Mouse (Mus musculus) ovary, postnatal 10 days (tissue): ENCODE results near the gene Mthfr.
"Not testable (repeated sequence)": the region's sequence is repeated elsewhere in the genome, so short reads cannot be mapped to it uniquely, and the experiment has no call there.

Experiments
- DNase-seq: peaks from one replicate; pipeline ENCODE4 v3.0.0; 2022; ENCODE audit warnings: low spot score

The Mthfr gene

GRCm38 (mm10) chr4:148040029-148040830 is 1.4 kb downstream of the Mthfr start:
- no peak for DNase-seq

GRCm38 (mm10) chr4:148040933-148041610 is 2.2 kb downstream of the Mthfr start:
- DNase-seq: peak; percentile 31

GRCm38 (mm10) chr4:148041611-148042191 is 2.8 kb downstream of the Mthfr start:
- peak; percentile 22 for DNase-seq

GRCm38 (mm10) chr4:148043327-148043726 is 4.5 kb downstream of the Mthfr start:
- DNase-seq: not testable (repeated sequence)

- DNase-seq: no peak
These were observed 5.2 kb downstream of the Mthfr start for GRCm38 (mm10) chr4:148044113-148044512.

- DNase-seq: no peak
These were observed 7.7 kb downstream of the Mthfr start for GRCm38 (mm10) chr4:148046450-148047031.

GRCm38 (mm10) chr4:148050396-148050914 is 11.6 kb downstream of the Mthfr start:
- not testable (repeated sequence) for DNase-seq

- no peak for DNase-seq
These were observed 12.3 kb downstream of the Mthfr start for GRCm38 (mm10) chr4:148051046-148051776.

- DNase-seq: no peak
These were observed 13.0 kb downstream of the Mthfr start for GRCm38 (mm10) chr4:148051886-148052285.

GRCm38 (mm10) chr4:148052976-148053375 is 14.1 kb downstream of the Mthfr start:
- DNase-seq: no peak

GRCm38 (mm10) chr4:148053417-148053920 is 14.6 kb downstream of the Mthfr start:
- no peak for DNase-seq

GRCm38 (mm10) chr4:148054961-148055695 is 16.3 kb downstream of the Mthfr start:
- no peak for DNase-seq

GRCm38 (mm10) chr4:148056246-148056645 is 17.4 kb downstream of the Mthfr start:
- DNase-seq: no peak

GRCm38 (mm10) chr4:148056801-148057200 is 17.9 kb downstream of the Mthfr start:
- DNase-seq: no peak

GRCm38 (mm10) chr4:148057661-148058209 is 18.9 kb downstream of the Mthfr start:
- no peak for DNase-seq

GRCm38 (mm10) chr4:148058218-148058819 is 19.4 kb downstream of the Mthfr start:
- no peak for DNase-seq

- no peak for DNase-seq
These were observed 20.1 kb downstream of the Mthfr start for GRCm38 (mm10) chr4:148058993-148059392.

- no peak for DNase-seq
These were observed 21.5 kb downstream of the Mthfr start for GRCm38 (mm10) chr4:148060120-148061085.

- no peak for DNase-seq
These were observed 22.2 kb downstream of the Mthfr start for GRCm38 (mm10) chr4:148061086-148061480.
